In genomic region chr16:50751495-50752276, GRCm38 (mm10) we compare ENCODE assay signal across 14 mouse cellular contexts.
A peak's percentile ranks its signal among the peaks of the same experiment; 100 is the strongest.
DNase-seq lines count a peak whose midpoint lies in the region; ATAC-seq and TF ChIP-seq lines count a peak whose summit lies in the region.
"Had no signal": no experiment of that assay in that cellular context is flagged by ENCODE, and none has a peak within 500 bp of the region (broad histone marks: within the 10 kb centered on the region; RNA-seq: fewer than 3 reads in every experiment).

No protein-coding gene starts in this region.

- H3K9me3 ChIP-seq in heart, postnatal 0 days (replicated peaks; ENCODE audit: control insufficient read depth, low read length): no peaks in the 10 kb centered on the region
- no peaks in the 10 kb centered on the region for H3K9me3 ChIP-seq in lung, postnatal 0 days (ENCODE audit: low read length)
- no peaks in the 10 kb centered on the region for H3K9me3 ChIP-seq in midbrain, embryonic 13.5 days
- H3K9me3 ChIP-seq: forebrain, embryonic 15.5 days; intestine, embryonic 15.5 days; liver, embryonic 12.5 days had no signal

- no peak for TF ChIP-seq CTCF in heart, postnatal 0 days (IDR thresholded peaks at IDR 0.05; ENCODE audit: low read depth)
- no peak for TF ChIP-seq CTCF in lung, postnatal 0 days (IDR thresholded peaks at IDR 0.05)

- H3K4me3 ChIP-seq in heart, postnatal 0 days (ENCODE audit: low read depth, low read length): peak overlapping the region; percentile 21; the same call in 1 of the 2 replicates
- H3K4me3 ChIP-seq in lung, postnatal 0 days (ENCODE audit: low read depth, low read length): 0 out of 2 replicates have a peak overlapping the region, but pooled peaks have one; percentile 5
- H3K4me3 ChIP-seq in midbrain, embryonic 13.5 days (replicated peaks): no peak overlapping the region
- H3K4me3 ChIP-seq: forebrain, embryonic 15.5 days; intestine, embryonic 15.5 days; liver, embryonic 12.5 days had no signal

- ATAC-seq in heart, postnatal 0 days (ENCODE audit: insufficient read depth, low read depth): no peak
- no peak for ATAC-seq in lung, postnatal 0 days
- no peak for ATAC-seq in midbrain, embryonic 13.5 days
- ATAC-seq: forebrain, embryonic 15.5 days; intestine, embryonic 15.5 days; liver, embryonic 12.5 days had no signal

- DNase-seq in adrenal gland, adult 2 months: peak; percentile 54
- DNase-seq in adrenal gland, postnatal 4 days (ENCODE audit: low spot score in 2 of 2): no peak
- DNase-seq in heart, postnatal 0 days (ENCODE audit: low spot score): peak; percentile 31
- DNase-seq in heart, postnatal 14 days: no peak
- no peak for DNase-seq in lung, postnatal 0 days (ENCODE audit: low spot score)
- no peak for DNase-seq in lung, postnatal 4 days
- peak; percentile 26 for DNase-seq in kidney, postnatal 10 days
- DNase-seq: cerebellum, adult 9-10 months; layer of hippocampus, adult 9-11 months; retina, postnatal 1 day had no signal

- 48% methylated on average over 9 of the region's 9 CpGs for WGBS in heart, postnatal 0 days
- 47% methylated on average over 9 of the region's 9 CpGs for WGBS in lung, postnatal 0 days
- 87% methylated on average over 9 of the region's 9 CpGs for WGBS in midbrain, embryonic 13.5 days

- intact Hi-C loops in heart, postnatal 14 days (cut with DNase I): no loop called here

- no peak overlapping the region for H3K4me2 ChIP-seq in heart, postnatal 0 days (ENCODE audit: low read depth, low read length)
- 0 out of 2 replicates have a peak overlapping the region, but pooled peaks have one; percentile 40 for H3K4me2 ChIP-seq in lung, postnatal 0 days (replicated peaks; ENCODE audit: low read depth, low read length)
- H3K4me2 ChIP-seq in midbrain, embryonic 13.5 days (replicated peaks): no peak overlapping the region
- H3K4me2 ChIP-seq: forebrain, embryonic 15.5 days; intestine, embryonic 15.5 days; liver, embryonic 12.5 days had no signal

- H3K36me3 ChIP-seq in heart, postnatal 0 days (replicated peaks; ENCODE audit: control insufficient read depth, insufficient read depth, low read length): no peaks in the 10 kb centered on the region
- no peaks in the 10 kb centered on the region for H3K36me3 ChIP-seq in lung, postnatal 0 days (ENCODE audit: insufficient read depth, low read length)
- no peaks in the 10 kb centered on the region for H3K36me3 ChIP-seq in midbrain, embryonic 13.5 days
- H3K36me3 ChIP-seq: forebrain, embryonic 15.5 days; intestine, embryonic 15.5 days; liver, embryonic 12.5 days had no signal

- no peak overlapping the region for H3K9ac ChIP-seq in heart, postnatal 0 days (replicated peaks; ENCODE audit: low read depth, low read length)
- H3K9ac ChIP-seq in lung, postnatal 0 days (replicated peaks; ENCODE audit: low read depth): no peak overlapping the region
- H3K9ac ChIP-seq in midbrain, embryonic 13.5 days (replicated peaks): no peak overlapping the region
- H3K9ac ChIP-seq: forebrain, embryonic 15.5 days; intestine, embryonic 15.5 days; liver, embryonic 12.5 days had no signal

- H3K4me1 ChIP-seq in heart, postnatal 0 days (ENCODE audit: control insufficient read depth, insufficient read depth): peaks cover 19% of the 10 kb centered on the region
- peaks cover 6% of the 10 kb centered on the region; the same call in 1 of the 2 replicates for H3K4me1 ChIP-seq in lung, postnatal 0 days (ENCODE audit: insufficient read depth, low read depth, low read length)
- no peaks in the 10 kb centered on the region for H3K4me1 ChIP-seq in midbrain, embryonic 13.5 days (replicated peaks)
- H3K4me1 ChIP-seq: forebrain, embryonic 15.5 days; liver, embryonic 12.5 days had no signal

- no peaks in the 10 kb centered on the region for H3K27me3 ChIP-seq in heart, postnatal 0 days (ENCODE audit: control insufficient read depth, insufficient read depth, low read length)
- no peaks in the 10 kb centered on the region for H3K27me3 ChIP-seq in lung, postnatal 0 days (replicated peaks; ENCODE audit: insufficient read depth, low read length)
- H3K27me3 ChIP-seq in midbrain, embryonic 13.5 days: no peaks in the 10 kb centered on the region
- H3K27me3 ChIP-seq: forebrain, embryonic 15.5 days; intestine, embryonic 15.5 days; liver, embryonic 12.5 days had no signal

- no peak for TF ChIP-seq EP300 in heart, postnatal 0 days (IDR thresholded peaks at IDR 0.05; ENCODE audit: low read depth)
- TF ChIP-seq EP300 in lung, postnatal 0 days (IDR thresholded peaks at IDR 0.05): peak; percentile 71; the same call in 1 of the 2 replicates

- H3K27ac ChIP-seq in heart, postnatal 0 days (ENCODE audit: low read depth): peak overlapping the region; percentile 91
- peak overlapping the region; percentile 72 for H3K27ac ChIP-seq in lung, postnatal 0 days (ENCODE audit: low read length)
- no peak overlapping the region for H3K27ac ChIP-seq in midbrain, embryonic 13.5 days
- H3K27ac ChIP-seq: forebrain, embryonic 15.5 days; liver, embryonic 12.5 days had no signal

Comparison
In these comparisons a context has a peak if more than half of its experiments do, and no peak if none do; other contexts are left out.
1. DNase-seq: peak in adrenal gland, adult 2 months (single experiment), heart, postnatal 0 days (single experiment) and kidney, postnatal 10 days (single experiment); none in adrenal gland, postnatal 4 days (0 of 2), heart, postnatal 14 days (0 of 2), lung, postnatal 0 days (single experiment) and lung, postnatal 4 days (0 of 2).